Mouse (Mus musculus) heart, adult 2 months (tissue): ENCODE data around the gene Mrpl30.

Experiments used
- CTCF ChIP-seq: fragments of 200-600 bp; IDR thresholded peaks from 2 replicates; pipeline ENCODE4 v1.8.1; 2022; ENCODE audit warnings: antibody characterized with exemption, mild to moderate bottlenecking, moderate library complexity
- POLR2A ChIP-seq: fragments of 200-500 bp; IDR thresholded peaks from 2 replicates; pipeline ENCODE4 v1.6.1; 2011; ENCODE audit warnings: mild to moderate bottlenecking, low read depth, low read length, control low read depth; ENCODE audit not compliant: insufficient read depth

DNA sequence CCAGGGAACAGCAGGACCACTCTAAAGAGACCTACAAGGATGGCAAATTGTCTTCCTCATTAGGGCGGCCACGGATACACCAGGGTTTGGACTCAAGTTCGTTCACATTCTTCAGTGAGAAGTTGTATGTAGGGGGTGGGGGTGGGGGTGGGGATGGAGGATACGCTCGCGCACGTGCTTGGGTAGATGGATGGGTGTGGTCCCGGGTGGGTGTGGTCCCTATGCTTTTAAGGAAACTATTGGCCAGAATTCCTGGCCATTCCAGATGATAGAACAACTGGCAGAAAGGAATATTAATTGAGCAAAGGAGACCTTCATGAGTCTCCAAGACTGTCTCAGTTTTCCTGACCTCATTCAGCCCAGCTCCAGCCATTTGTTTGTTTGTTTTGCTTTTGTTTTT, 35.7 kb downstream of the Mrpl30 start:
- no peak for TF ChIP-seq POLR2A
- no peak for TF ChIP-seq CTCF
